Mouse (Mus musculus) gastrocnemius, adult 2 months (tissue): ENCODE data around the gene Bod1. TPM values are rescaled to one million over a fixed set of nuclear protein-coding genes. Genes with fewer than 3 reads are reported as not detected.
A peak's percentile ranks its signal among the peaks of the same experiment; 100 is the strongest.

Experiments used
- DNase-seq: peaks from one replicate; pipeline ENCODE4 v3.0.0; 2022
- H3K27ac ChIP-seq: fragments of 200-600 bp; 2 replicates; pipeline ENCODE4 v1.8.1; 2022; ENCODE audit warnings: mild to moderate bottlenecking
- H3K4me3 ChIP-seq: fragments of 200-600 bp; 2 replicates; pipeline ENCODE4 v1.8.1; 2022; ENCODE audit warnings: mild to moderate bottlenecking, moderate library complexity
- CTCF ChIP-seq: fragments of 200-600 bp; IDR thresholded peaks from 2 replicates; pipeline ENCODE4 v1.8.1; 2022; ENCODE audit warnings: antibody characterized with exemption, mild to moderate bottlenecking, moderate library complexity
- intact Hi-C: fragments of 180-260 bp; cut with DNase I; formaldehyde crosslinking; loops from one replicate; pipeline ENCODE4 v1.15.1; 2025
- total RNA-seq, 2 experiments: library from RNA; stranded (reverse); gene quantifications; 2 replicates each; pipeline ENCODE4 v1.2.3; 2021

Bod1 gene
- total RNA-seq, 2 experiments from 2014 or later = 137 to 158 TPM

GRCm38 (mm10) chr11:31662872-31663446 is 8.7 kb downstream of the Bod1 start:
- peak; percentile 45 for DNase-seq
- Histone ChIP-seq H3K4me3 (no peak overlapping the region), H3K27ac (peak overlapping the region; percentile 92)
- intact Hi-C loops = no loop called here
- no peak for TF ChIP-seq CTCF

GRCm38 (mm10) chr11:31662214-31662613 is 9.5 kb downstream of the Bod1 start:
- no peak overlapping the region for H3K4me3 ChIP-seq
- H3K27ac ChIP-seq = peak overlapping the region; percentile 92
- DNase-seq = no peak
- no peak for TF ChIP-seq CTCF
- intact Hi-C loops = no loop called here

- no peak for DNase-seq
- TF ChIP-seq CTCF = no peak
- intact Hi-C loops = no loop called here
- H3K27ac ChIP-seq = peak overlapping the region; percentile 64; the same call in 1 of the 2 replicates
- H3K4me3 ChIP-seq = no peak overlapping the region
Measured at GRCm38 (mm10) chr11:31657806-31658175, 13.9 kb downstream of the Bod1 start.

GRCm38 (mm10) chr11:31657168-31657805 is 14.4 kb downstream of the Bod1 start:
- intact Hi-C loops = no loop called here

GRCm38 (mm10) chr11:31649507-31649906 is 22.2 kb downstream of the Bod1 start:
- DNase-seq = no peak
- intact Hi-C loops = no loop called here
- no peak for TF ChIP-seq CTCF
- no peak overlapping the region for H3K4me3 ChIP-seq
- no peak overlapping the region for H3K27ac ChIP-seq

More at GRCm38 (mm10) chr11:31657168-31657805, 14.4 kb downstream of the Bod1 start:
- Histone ChIP-seq H3K27ac (peak overlapping the region; percentile 64), H3K4me3 (no peak overlapping the region)
- peak; percentile 18; the same call in 1 of the 2 replicates for TF ChIP-seq CTCF
- no peak for DNase-seq

GRCm38 (mm10) chr11:31647268-31647667 is 24.4 kb downstream of the Bod1 start:
- H3K4me3 ChIP-seq = no peak overlapping the region
- no peak overlapping the region for H3K27ac ChIP-seq
- intact Hi-C loops = no loop called here
- TF ChIP-seq CTCF = no peak
- no peak for DNase-seq

GRCm38 (mm10) chr11:31646571-31646970 is 25.1 kb downstream of the Bod1 start:
- DNase-seq = no peak
- no peak for TF ChIP-seq CTCF
- intact Hi-C loops = no loop called here

GRCm38 (mm10) chr11:31643120-31643519 is 28.6 kb downstream of the Bod1 start:
- intact Hi-C loops = no loop called here
- no peak for TF ChIP-seq CTCF
- Histone ChIP-seq H3K4me3 (no peak overlapping the region), H3K27ac (no peak overlapping the region)
- DNase-seq = no peak

More at GRCm38 (mm10) chr11:31646571-31646970, 25.1 kb downstream of the Bod1 start:
- H3K4me3 ChIP-seq = no peak overlapping the region
- no peak overlapping the region for H3K27ac ChIP-seq

GRCm38 (mm10) chr11:31641066-31641810 is 30.4 kb downstream of the Bod1 start:
- no peak for DNase-seq
- peak; percentile 27; the same call in 1 of the 2 replicates for TF ChIP-seq CTCF
- Histone ChIP-seq H3K27ac (no peak overlapping the region), H3K4me3 (no peak overlapping the region)
- intact Hi-C loops = no loop called here

GRCm38 (mm10) chr11:31640187-31640586 is 31.5 kb downstream of the Bod1 start:
- no peak for TF ChIP-seq CTCF
- Histone ChIP-seq H3K27ac (no peak overlapping the region), H3K4me3 (no peak overlapping the region)
- DNase-seq = no peak
- intact Hi-C loops = no loop called here

GRCm38 (mm10) chr11:31637788-31638373 is 33.8 kb downstream of the Bod1 start:
- intact Hi-C loops = loop anchor here (1.0 kb wide), 1 partner anchor 390 kb away; no protein-coding TSS in a partner anchor
- peak; percentile 93 for TF ChIP-seq CTCF
- DNase-seq = peak; percentile 82

GRCm38 (mm10) chr11:31628700-31629099 is 43.0 kb downstream of the Bod1 start:
- TF ChIP-seq CTCF = no peak
- DNase-seq = no peak
- intact Hi-C loops = no loop called here
- Histone ChIP-seq H3K27ac (no peak overlapping the region), H3K4me3 (no peak overlapping the region)

More at GRCm38 (mm10) chr11:31637788-31638373, 33.8 kb downstream of the Bod1 start:
- Histone ChIP-seq H3K27ac (no peak overlapping the region), H3K4me3 (no peak overlapping the region)

GRCm38 (mm10) chr11:31620796-31621195 is 50.9 kb downstream of the Bod1 start:
- no peak overlapping the region for H3K27ac ChIP-seq
- no peak for DNase-seq
- no peak for TF ChIP-seq CTCF
- intact Hi-C loops = no loop called here
- no peak overlapping the region for H3K4me3 ChIP-seq
